10 mouse cellular contexts compared by ENCODE assay signal in genomic region chr5:52528545-52528944, GRCm38 (mm10). TPM values are rescaled to one million over a fixed set of nuclear protein-coding genes. Genes with fewer than 3 reads are reported as not detected.
DNase-seq lines count a peak whose midpoint lies in the region.
"Had no signal": no experiment of that assay in that cellular context is flagged by ENCODE, and none has a peak within 500 bp of the region (broad histone marks: within the 10 kb centered on the region; RNA-seq: fewer than 3 reads in every experiment).

No protein-coding gene starts in this region.

- DNase-seq in layer of hippocampus, adult 11-12 months (ENCODE audit: low spot score), result peak; percentile 41
- DNase-seq in layer of hippocampus, postnatal 25 days (ENCODE audit: extremely low spot score in 1 of 2, low spot score in 1 of 2), result no peak
- DNase-seq in cerebellum, adult 11-12 months, result peak; percentile 86
- peak; percentile 81 to 89 for DNase-seq in cerebellum, postnatal 25 days
- peak; percentile 46 to 51 for DNase-seq in right cerebral cortex, postnatal 10 days (ENCODE audit: low spot score in 2 of 2)
- DNase-seq in retina, postnatal 1 day, result no peak
- no peak for DNase-seq in retina, embryonic 14.5 days (ENCODE audit: low spot score)
- DNase-seq: kidney, adult 2 months; lung, embryonic 14.5 days; thymus, postnatal 14 days had no signal

RNA-seq across cellular contexts. Expression of gene Lgi2, which starts 37.7 kb away (rescaled TPM):
- 10 to 100 TPM; 23.7 to 24.9 TPM for total RNA-seq in layer of hippocampus, postnatal 25 days (2021)

RNA-seq across cellular contexts. Expression of gene Ccdc149, which starts 57.2 kb away (rescaled TPM):
- total RNA-seq in layer of hippocampus, postnatal 25 days (2021), result 10 to 100 TPM; 62.1 to 64.5 TPM

Comparison
In these comparisons a context has a peak if more than half of its experiments do, and no peak if none do; other contexts are left out.
1. DNase-seq: peak in layer of hippocampus, adult 11-12 months (single experiment), cerebellum, adult 11-12 months (single experiment), cerebellum, postnatal 25 days (2 of 2) and right cerebral cortex, postnatal 10 days (2 of 2); none in layer of hippocampus, postnatal 25 days (0 of 2), retina, postnatal 1 day (single experiment) and retina, embryonic 14.5 days (single experiment).